Mouse (Mus musculus) limb, embryonic 13.5 days (tissue): Measurements from ENCODE around the gene Mmd. TPM values are rescaled to one million over a fixed set of nuclear protein-coding genes. Genes with fewer than 3 reads are reported as not detected.

Experiments used
- ATAC-seq: fragments of 200-750 bp; cut with Nextera tagmentation; 2 replicates; pipeline ENCODE4 v1.8.0; 2017; ENCODE audit warnings: low read depth, moderate number of reproducible peaks, moderate TSS enrichment; ENCODE audit not compliant: low FRiP score
- H3K27ac ChIP-seq: fragments of 300-500 bp; sonication (generic); 2 replicates; pipeline ENCODE4 v1.5.1; 2015; ENCODE audit warnings: inconsistent platforms, mild to moderate bottlenecking, moderate library complexity
- H3K27me3 ChIP-seq: fragments of 300-500 bp; sonication (generic); 2 replicates; pipeline ENCODE4 v1.6.1; 2015; ENCODE audit warnings: mild to moderate bottlenecking, inconsistent platforms
- H3K36me3 ChIP-seq: fragments of 300-500 bp; sonication (generic); 2 replicates; pipeline ENCODE4 v1.6.1; 2015; ENCODE audit warnings: inconsistent platforms, mild to moderate bottlenecking, moderate library complexity
- H3K4me1 ChIP-seq: fragments of 300-500 bp; sonication (generic); 2 replicates; pipeline ENCODE4 v1.6.1; 2015; ENCODE audit warnings: inconsistent platforms
- H3K4me2 ChIP-seq: fragments of 300-500 bp; sonication (generic); replicated peaks from 2 replicates; pipeline ENCODE4 v1.6.1; 2015; ENCODE audit warnings: inconsistent platforms, mild to moderate bottlenecking, moderate library complexity
- H3K4me3 ChIP-seq: fragments of 300-500 bp; sonication (generic); 2 replicates; pipeline ENCODE4 v1.5.1; 2015; ENCODE audit warnings: moderate library complexity, mild to moderate bottlenecking, inconsistent platforms
- H3K9ac ChIP-seq: fragments of 300-500 bp; sonication (generic); 2 replicates; pipeline ENCODE4 v1.6.1; 2015; ENCODE audit warnings: mild to moderate bottlenecking, inconsistent platforms
- H3K9me3 ChIP-seq: fragments of 300-500 bp; sonication (generic); 2 replicates; pipeline ENCODE4 v1.6.1; 2016; ENCODE audit warnings: inconsistent platforms
- WGBS: fragments of 180-500 bp; shearing (Covaris S2); methylation state at CpG from one replicate; pipeline ENCODE4 v1.1.7; 2015; 5-methylcytosine and 5-hydroxymethylcytosine counted together
- polyA plus RNA-seq: library from polyadenylated mRNA; unstranded; fragments of >200 nt; fragmentation: Nextera tagmentation; extraction: Ambion mirVana; gene quantifications from 2 replicates; pipeline ENCODE4 v1.2.1, GENCODE M21; 2015

Gene Mmd
- polyA plus RNA-seq, 1 experiment from 2014 or later, result 37.4 TPM

DNA sequence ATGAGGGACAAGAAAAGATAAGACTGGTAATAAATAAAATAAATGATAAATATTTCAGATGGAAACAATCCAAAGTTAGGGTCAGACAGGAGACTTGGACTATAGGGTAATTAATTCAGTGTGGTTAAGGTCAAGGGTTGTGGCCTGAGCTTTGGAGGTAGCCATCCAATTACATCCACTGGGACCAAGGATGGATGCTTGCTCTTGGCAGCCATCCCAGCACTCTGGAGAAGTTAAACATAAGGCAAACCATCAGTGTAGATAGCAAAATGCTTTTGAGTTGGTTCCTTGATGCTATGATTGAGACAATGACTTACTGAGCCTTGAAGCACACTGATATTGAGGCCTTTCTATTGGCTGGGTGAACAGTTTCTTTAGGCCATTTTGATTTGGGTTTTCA lies 43.5 kb downstream of the Mmd start:
- Histone ChIP-seq H3K9me3 (no peaks in the 10 kb centered on the region), H3K36me3 (no peaks in the 10 kb centered on the region), H3K9ac (no peak overlapping the region), H3K4me1 (no peaks in the 10 kb centered on the region), H3K27me3 (no peaks in the 10 kb centered on the region), H3K27ac (no peak overlapping the region), H3K4me3 (no peak overlapping the region), H3K4me2 (no peak overlapping the region)
- ATAC-seq, result no peak

DNA sequence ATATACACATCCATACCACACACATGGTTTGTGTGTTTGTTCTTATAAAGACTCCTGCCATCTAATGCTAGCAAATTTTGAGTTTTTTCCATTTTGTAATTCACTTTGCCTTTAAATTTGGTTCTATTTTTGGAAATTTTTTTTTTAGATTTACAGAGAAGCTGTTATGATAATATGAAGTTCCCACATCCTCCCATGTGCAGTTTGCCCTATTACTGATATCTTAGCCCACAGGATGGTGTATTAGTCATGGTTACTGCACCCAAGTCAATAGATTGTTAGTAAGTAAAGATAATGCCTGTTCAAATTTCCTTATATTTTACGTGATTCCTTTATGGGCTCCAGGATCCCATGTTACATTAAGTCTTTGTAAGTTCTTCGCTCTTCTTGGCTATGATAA lies 45.4 kb downstream of the Mmd start:
- no peak for ATAC-seq
- no peaks in the 10 kb centered on the region for H3K4me1 ChIP-seq
- H3K27me3 ChIP-seq, result no peaks in the 10 kb centered on the region
- no peaks in the 10 kb centered on the region for H3K9me3 ChIP-seq
- 92% methylated on average over 2 of the region's 2 CpGs for WGBS
- H3K4me3 ChIP-seq, result no peak overlapping the region
- H3K27ac ChIP-seq, result no peak overlapping the region
- H3K4me2 ChIP-seq, result no peak overlapping the region
- H3K9ac ChIP-seq, result no peak overlapping the region
- H3K36me3 ChIP-seq, result no peaks in the 10 kb centered on the region

DNA sequence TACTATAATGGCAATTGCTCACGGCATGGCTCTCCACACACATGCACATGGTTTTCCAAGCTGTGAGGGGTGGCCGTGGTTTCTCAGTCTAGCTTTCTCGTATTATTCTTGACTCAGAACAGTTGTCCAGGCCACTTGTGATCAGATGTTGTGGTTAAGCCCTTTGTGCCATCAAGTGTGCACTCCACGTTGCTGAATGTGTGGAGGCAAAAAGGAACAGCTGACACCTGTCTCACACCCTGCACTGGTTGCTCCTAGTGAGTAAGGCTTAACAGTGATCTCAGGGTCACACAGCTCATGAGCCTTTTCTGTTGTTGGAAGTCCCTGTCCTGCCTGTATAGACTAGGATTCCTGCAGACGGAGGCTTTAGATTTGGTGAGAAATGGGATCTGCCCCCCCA lies 56.8 kb downstream of the Mmd start:
- no peaks in the 10 kb centered on the region for H3K27me3 ChIP-seq
- H3K27ac ChIP-seq, result no peak overlapping the region
- H3K9ac ChIP-seq, result no peak overlapping the region
- H3K4me2 ChIP-seq, result no peak overlapping the region
- 90% methylated on average over 5 of the region's 5 CpGs for WGBS
- no peak; the same call in 1 of the 2 replicates for ATAC-seq
- H3K9me3 ChIP-seq, result no peaks in the 10 kb centered on the region
- H3K36me3 ChIP-seq, result no peaks in the 10 kb centered on the region
- no peak overlapping the region for H3K4me3 ChIP-seq
- H3K4me1 ChIP-seq, result no peaks in the 10 kb centered on the region

DNA sequence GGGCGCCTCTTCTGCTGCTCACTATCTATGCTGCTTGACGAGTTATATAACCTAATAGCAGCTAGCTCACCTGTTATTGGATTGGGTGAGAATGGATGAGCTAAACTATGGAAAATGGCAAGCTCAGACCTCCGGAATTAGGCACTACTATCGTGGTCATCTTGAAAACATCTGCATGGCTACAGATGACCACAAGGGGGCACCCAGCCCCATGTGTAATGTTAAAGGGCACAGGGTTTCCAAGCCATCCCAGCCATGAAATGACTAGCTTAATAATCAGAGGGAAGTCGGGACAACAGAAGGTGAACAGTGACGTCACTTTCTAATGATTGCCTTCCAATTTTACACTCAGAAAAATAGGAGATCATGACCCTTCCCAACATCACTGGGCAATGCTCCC lies 57.7 kb downstream of the Mmd start:
- no peaks in the 10 kb centered on the region for H3K27me3 ChIP-seq
- H3K9me3 ChIP-seq, result no peaks in the 10 kb centered on the region
- no peak for ATAC-seq
- H3K4me1 ChIP-seq, result no peaks in the 10 kb centered on the region
- 60% methylated on average over 6 of the region's 6 CpGs for WGBS
- H3K27ac ChIP-seq, result no peak overlapping the region
- no peak overlapping the region for H3K4me3 ChIP-seq
- H3K4me2 ChIP-seq, result no peak overlapping the region
- no peak overlapping the region for H3K9ac ChIP-seq
- no peaks in the 10 kb centered on the region for H3K36me3 ChIP-seq

DNA sequence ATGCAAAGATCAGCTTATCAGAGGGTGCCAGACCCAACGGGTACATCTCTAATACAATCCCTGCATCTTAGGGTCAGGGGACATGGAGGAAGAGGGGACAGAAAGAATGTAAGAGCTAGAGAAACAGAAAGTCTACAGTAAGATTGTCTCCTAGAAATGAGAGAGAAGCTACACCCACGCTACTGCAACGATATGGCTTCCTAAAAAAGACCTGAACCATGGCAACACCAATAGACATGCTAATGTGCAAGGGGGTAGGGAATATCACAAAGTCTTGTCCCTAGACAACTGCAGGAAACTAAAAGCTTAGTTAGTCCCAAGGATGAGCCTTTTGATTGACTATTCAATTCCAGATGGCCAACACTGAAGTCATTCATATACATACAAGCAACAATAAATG lies 65.3 kb downstream of the Mmd start:
- Histone ChIP-seq H3K9me3 (no peaks in the 10 kb centered on the region), H3K27me3 (no peaks in the 10 kb centered on the region), H3K4me3 (no peak overlapping the region), H3K9ac (no peak overlapping the region), H3K4me2 (no peak overlapping the region), H3K27ac (no peak overlapping the region), H3K4me1 (no peaks in the 10 kb centered on the region), H3K36me3 (no peaks in the 10 kb centered on the region)
- 90% methylated on average over 3 of the region's 3 CpGs for WGBS
- no peak for ATAC-seq

DNA sequence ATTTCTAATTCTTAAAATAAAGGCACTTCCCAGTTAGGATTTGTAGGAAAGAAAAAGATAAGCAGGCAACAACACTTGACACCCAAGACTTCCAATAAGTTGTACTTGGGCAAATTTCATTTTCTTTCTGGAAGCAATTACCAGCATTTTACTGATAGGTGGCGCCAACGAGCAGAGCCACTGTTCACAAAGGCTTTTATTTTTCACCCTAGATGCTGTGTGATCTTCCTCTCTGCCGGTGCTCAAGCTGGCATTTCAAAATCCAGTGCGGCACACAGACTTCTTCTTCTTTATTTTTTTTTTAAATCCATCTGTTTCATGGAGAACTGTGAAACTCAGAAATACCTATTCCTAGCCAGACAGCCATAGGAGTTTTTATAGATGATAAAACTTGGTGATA lies 68.2 kb downstream of the Mmd start:
- H3K27ac ChIP-seq, result no peak overlapping the region
- no peaks in the 10 kb centered on the region for H3K27me3 ChIP-seq
- H3K9ac ChIP-seq, result no peak overlapping the region
- no peak overlapping the region for H3K4me2 ChIP-seq
- H3K36me3 ChIP-seq, result no peaks in the 10 kb centered on the region
- no peaks in the 10 kb centered on the region for H3K4me1 ChIP-seq
- no peaks in the 10 kb centered on the region for H3K9me3 ChIP-seq
- 22% methylated on average over 4 of the region's 4 CpGs for WGBS
- H3K4me3 ChIP-seq, result no peak overlapping the region
- ATAC-seq, result no peak

DNA sequence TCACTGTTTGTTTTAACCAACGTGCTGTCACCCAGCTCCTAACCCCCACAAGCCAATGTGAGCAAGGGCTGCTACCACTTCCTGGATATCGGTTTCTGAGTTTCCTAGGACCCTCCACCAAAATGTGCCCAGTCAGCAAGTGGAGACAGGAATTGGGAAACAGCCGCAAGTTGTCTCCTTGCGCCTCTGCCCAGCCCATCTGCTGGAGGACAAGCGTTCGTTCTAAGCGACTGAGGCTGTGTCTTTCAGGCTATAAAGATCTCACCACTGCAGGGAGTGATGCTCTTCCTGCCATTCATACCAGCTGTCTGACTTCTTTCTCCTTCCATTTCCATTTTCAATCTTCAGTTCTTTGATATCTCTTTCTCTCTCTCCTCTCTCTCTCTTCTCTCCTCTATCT lies 71.7 kb downstream of the Mmd start:
- Histone ChIP-seq H3K4me1 (no peaks in the 10 kb centered on the region; the same call in 1 of the 2 replicates), H3K4me3 (no peak overlapping the region)
- 68% methylated on average over 7 of the region's 7 CpGs for WGBS

DNA sequence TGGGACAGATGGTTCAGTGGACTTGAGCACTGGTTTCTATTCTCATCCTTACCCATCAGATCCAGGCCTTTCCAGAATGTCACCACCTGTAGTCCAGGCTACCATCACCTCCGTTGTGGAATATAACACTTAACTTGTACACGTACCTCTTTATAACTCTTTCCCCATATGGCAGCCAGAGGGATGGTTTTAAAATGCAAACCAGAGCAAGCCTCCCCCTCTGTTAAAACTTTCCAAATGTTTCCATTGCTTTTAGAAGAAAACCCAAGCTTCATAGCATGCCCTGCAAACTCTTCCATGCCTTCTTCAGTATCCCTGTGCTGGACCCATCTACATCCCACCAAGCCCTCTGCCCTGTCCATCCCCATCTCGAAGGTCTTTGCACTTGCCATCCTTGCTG lies 75.3 kb downstream of the Mmd start:
- no peak for ATAC-seq
- no peak overlapping the region for H3K4me2 ChIP-seq
- 58% methylated on average over 3 of the region's 3 CpGs for WGBS
- no peaks in the 10 kb centered on the region for H3K36me3 ChIP-seq
- no peaks in the 10 kb centered on the region for H3K9me3 ChIP-seq
- H3K9ac ChIP-seq, result no peak overlapping the region
- H3K4me1 ChIP-seq, result no peaks in the 10 kb centered on the region; the same call in 1 of the 2 replicates
- no peak overlapping the region for H3K4me3 ChIP-seq
- no peak overlapping the region for H3K27ac ChIP-seq
- H3K27me3 ChIP-seq, result no peaks in the 10 kb centered on the region

More for the DNA sequence above, 71.7 kb downstream of the Mmd start:
- H3K36me3 ChIP-seq, result no peaks in the 10 kb centered on the region
- no peaks in the 10 kb centered on the region for H3K9me3 ChIP-seq
- ATAC-seq, result no peak
- no peak overlapping the region for H3K27ac ChIP-seq
- no peaks in the 10 kb centered on the region for H3K27me3 ChIP-seq
- no peak overlapping the region for H3K4me2 ChIP-seq
- H3K9ac ChIP-seq, result no peak overlapping the region

DNA sequence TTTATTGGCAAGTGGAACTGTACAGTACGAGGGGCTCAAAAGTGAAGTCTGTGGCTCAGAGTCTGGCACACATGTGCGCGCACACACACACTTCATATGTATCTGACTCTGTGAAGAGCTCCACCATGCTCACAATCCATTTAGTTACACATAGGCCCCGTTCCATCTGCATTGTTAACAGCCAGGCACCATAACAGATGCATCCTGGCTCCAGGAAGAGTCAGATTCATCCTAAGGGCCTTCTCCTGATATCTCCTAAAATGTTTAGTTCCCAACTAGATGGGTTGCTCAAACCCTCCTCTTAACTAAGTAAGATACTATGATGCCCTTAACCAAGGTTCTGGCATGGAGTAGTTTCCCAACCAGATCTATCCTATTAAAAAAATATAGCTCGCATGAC lies 76.9 kb downstream of the Mmd start:
- Histone ChIP-seq H3K27me3 (no peaks in the 10 kb centered on the region), H3K9me3 (no peaks in the 10 kb centered on the region), H3K36me3 (no peaks in the 10 kb centered on the region), H3K9ac (no peak overlapping the region), H3K4me3 (no peak overlapping the region), H3K4me1 (no peaks in the 10 kb centered on the region; the same call in 1 of the 2 replicates), H3K4me2 (no peak overlapping the region), H3K27ac (no peak overlapping the region)
- ATAC-seq, result no peak
- 83% methylated on average over 5 of the region's 5 CpGs for WGBS

DNA sequence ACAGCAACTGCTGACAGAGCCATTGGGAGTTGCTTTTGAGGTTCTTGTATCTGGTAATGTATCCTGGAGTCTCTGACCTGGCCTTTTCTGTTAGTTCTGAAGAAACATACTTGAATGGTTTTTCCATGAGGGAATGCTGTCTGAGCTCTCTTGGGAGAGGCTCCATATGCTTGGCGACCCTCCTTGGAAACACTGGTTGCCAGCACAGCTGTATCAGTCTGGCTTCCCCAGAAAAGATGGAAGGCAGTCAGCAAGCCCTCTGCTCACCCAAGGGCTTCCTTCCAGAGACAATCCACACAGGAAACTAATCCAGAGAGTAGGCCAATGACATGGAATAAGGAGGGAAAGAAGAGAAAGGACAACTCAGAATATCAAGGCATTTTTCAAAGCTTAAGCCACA lies 77.6 kb downstream of the Mmd start:
- no peaks in the 10 kb centered on the region for H3K27me3 ChIP-seq
- H3K27ac ChIP-seq, result no peak overlapping the region
- H3K4me2 ChIP-seq, result no peak overlapping the region
- ATAC-seq, result no peak
- H3K4me1 ChIP-seq, result no peaks in the 10 kb centered on the region; the same call in 1 of the 2 replicates
- WGBS, result 68% methylated on average over 1 of the region's 1 CpGs
- no peak overlapping the region for H3K4me3 ChIP-seq
- no peak overlapping the region for H3K9ac ChIP-seq
- no peaks in the 10 kb centered on the region for H3K36me3 ChIP-seq
- no peaks in the 10 kb centered on the region for H3K9me3 ChIP-seq

Other genes starting within 250 kb of the Mmd start
- gene Pctp, start 246.6 kb upstream of the Mmd start, polyA plus RNA-seq, result 6.9 and 8.2 TPM in 2 replicates
- 17.1 and 18.1 TPM in 2 replicates for gene Tmem100, start 219.1 kb upstream of the Mmd start, polyA plus RNA-seq
- gene Gm45716, start 61.8 kb upstream of the Mmd start, polyA plus RNA-seq, result 8.3 and 12.1 TPM in 2 replicates
- gene Hlf, start 141.4 kb downstream of the Mmd start, polyA plus RNA-seq, result 1.3 and 1.9 TPM in 2 replicates